Mouse (Mus musculus) lung, adult 2 months (tissue): Measurements from ENCODE around the gene Adamtsl1. TPM values are rescaled to one million over a fixed set of nuclear protein-coding genes. Genes with fewer than 3 reads are reported as not detected.

Experiments
- DNase-seq: peaks from one replicate; pipeline ENCODE4 v3.0.0; 2022
- H3K4me1 ChIP-seq: fragments of 200-500 bp; 2 replicates; pipeline ENCODE4 v1.6.1; 2011; ENCODE audit warnings: low read length; ENCODE audit not compliant: control insufficient read depth, insufficient read depth
- H3K4me3 ChIP-seq: fragments of 200-500 bp; replicated peaks from 2 replicates; pipeline ENCODE3; 2011; ENCODE audit warnings: low read depth, mild to moderate bottlenecking, control low read depth, low read length; ENCODE audit errors: extremely low read depth
- CTCF ChIP-seq: fragments of 200-500 bp; IDR thresholded peaks from 2 replicates; pipeline ENCODE4 v1.5.1; 2011; ENCODE audit warnings: mild to moderate bottlenecking, low read length, control low read depth; ENCODE audit not compliant: insufficient read depth
- POLR2A ChIP-seq: fragments of 200-500 bp; IDR thresholded peaks from 2 replicates; pipeline ENCODE4 v1.6.1; 2011; ENCODE audit warnings: low read depth, mild to moderate bottlenecking, control low read depth, low read length, borderline replicate concordance; ENCODE audit errors: extremely low read depth
- WGBS: fragments of 180-500 bp; shearing (Covaris S2); methylation state at CpG from one replicate; pipeline ENCODE4 v1.1.7; 2018; 5-methylcytosine and 5-hydroxymethylcytosine counted together
- polyA plus RNA-seq: library from polyadenylated mRNA; depleted of rRNA; stranded (reverse); fragments of >200 nt; gene quantifications from 2 replicates; pipeline ENCODE4 v1.2.3, GENCODE M21; 2012

The Adamtsl1 gene
- polyA plus RNA-seq, 1 experiment, result 10.8 TPM

- Histone ChIP-seq H3K4me3 (no peak overlapping the region), H3K4me1 (no peaks in the 10 kb centered on the region)
- DNase-seq, result no peak
- no peak for TF ChIP-seq POLR2A
- no peak for TF ChIP-seq CTCF
- 89% methylated on average over 5 of the region's 5 CpGs for WGBS
Measured at GRCm38 (mm10) chr4:86087508-86087907, 573.5 kb downstream of the Adamtsl1 start.

- no peak overlapping the region for H3K4me3 ChIP-seq
- DNase-seq, result no peak
- H3K4me1 ChIP-seq, result no peaks in the 10 kb centered on the region
- no peak for TF ChIP-seq POLR2A
- no peak for TF ChIP-seq CTCF
- 64% methylated on average over 1 of the region's 1 CpGs for WGBS
Measured at GRCm38 (mm10) chr4:86103207-86103606, 589.2 kb downstream of the Adamtsl1 start.

DNA sequence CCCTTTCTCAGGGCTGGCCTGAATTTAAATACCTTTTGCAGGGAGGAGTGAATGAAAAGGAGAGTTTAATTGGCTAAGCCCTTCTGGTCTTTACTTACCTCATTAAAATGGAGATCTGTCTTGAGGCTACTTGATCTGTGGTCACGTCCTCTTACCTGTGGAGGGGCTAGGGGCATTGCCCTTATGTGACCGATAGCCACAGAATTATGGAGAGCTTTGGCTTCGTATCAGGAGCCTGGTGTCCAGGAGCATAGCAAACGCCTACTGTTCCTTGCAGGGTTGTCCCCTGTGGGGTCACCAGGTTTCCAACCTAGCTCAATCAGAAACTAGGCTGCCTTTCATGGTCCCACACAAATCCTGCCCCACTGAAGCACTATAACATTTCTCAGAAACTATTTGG lies 594.4 kb downstream of the Adamtsl1 start:
- WGBS, result 92% methylated on average over 4 of the region's 4 CpGs
- Histone ChIP-seq H3K4me1 (no peaks in the 10 kb centered on the region), H3K4me3 (no peak overlapping the region)
- no peak for DNase-seq
- TF ChIP-seq POLR2A (no peak), CTCF (no peak)

DNA sequence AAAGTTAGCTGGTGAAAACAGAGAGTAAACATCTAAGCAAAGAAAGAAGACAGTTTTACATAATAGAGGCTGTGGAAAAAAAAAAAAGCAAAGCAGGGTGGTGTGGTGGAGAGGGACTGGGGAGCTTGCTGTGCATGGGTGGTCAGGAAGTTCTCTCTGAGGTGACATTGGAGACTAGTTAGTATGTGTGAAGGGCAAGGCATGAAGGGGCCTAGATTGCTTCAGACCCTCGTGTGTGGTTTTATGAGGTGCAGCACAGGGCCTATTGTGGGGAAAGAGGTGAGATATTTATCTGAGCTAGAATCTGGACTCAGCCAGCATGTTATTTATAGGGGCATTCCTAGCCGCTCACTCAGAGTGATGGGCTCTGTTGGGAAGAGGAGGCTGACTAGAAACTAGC lies 605.1 kb downstream of the Adamtsl1 start:
- 60% methylated on average over 2 of the region's 2 CpGs for WGBS
- H3K4me3 ChIP-seq, result no peak overlapping the region
- no peaks in the 10 kb centered on the region for H3K4me1 ChIP-seq
- no peak for DNase-seq
- TF ChIP-seq CTCF (no peak), POLR2A (no peak)

DNA sequence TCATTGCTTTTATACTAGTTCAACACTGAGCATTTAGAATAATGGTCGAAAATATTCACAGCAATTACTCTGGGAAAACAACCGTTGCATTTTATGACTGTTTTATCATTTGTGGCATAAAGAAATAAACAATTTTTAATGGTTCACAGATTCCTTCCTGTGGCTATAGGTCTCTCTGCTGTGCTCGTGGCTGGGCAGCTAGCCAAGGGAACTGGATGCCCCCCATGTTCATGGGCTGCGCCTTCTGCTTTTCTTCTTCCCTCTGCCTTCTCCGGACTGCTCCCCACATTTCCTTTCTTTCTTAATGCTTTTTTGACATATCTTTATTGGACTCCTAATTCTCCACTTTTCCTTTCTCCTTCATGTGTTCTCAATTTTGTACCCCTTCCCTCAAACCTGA lies 608.5 kb downstream of the Adamtsl1 start:
- Histone ChIP-seq H3K4me3 (no peak overlapping the region), H3K4me1 (no peaks in the 10 kb centered on the region)
- no peak for DNase-seq
- TF ChIP-seq POLR2A (no peak), CTCF (no peak)
- 36% methylated on average over 5 of the region's 5 CpGs for WGBS

DNA sequence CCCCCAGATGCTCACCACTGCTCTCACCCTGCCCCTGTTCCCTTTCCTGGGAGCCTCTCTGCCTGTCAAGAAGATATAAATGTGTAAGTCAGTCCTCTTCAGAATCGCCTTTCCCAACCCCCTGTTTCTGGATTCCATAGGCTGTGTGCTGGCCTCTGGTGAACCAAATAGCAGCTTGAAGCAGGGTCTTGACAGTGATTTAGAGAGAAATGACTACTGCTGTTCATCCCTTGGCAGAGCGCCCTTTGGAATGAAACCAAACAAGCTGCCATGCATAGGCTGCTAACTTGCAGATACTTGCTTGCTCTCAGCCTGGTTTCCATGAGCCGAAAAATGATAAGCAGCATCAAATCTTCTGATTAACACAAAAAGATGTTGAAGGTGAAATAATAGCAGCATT lies 610.4 kb downstream of the Adamtsl1 start:
- H3K4me3 ChIP-seq, result no peak overlapping the region
- no peak for TF ChIP-seq POLR2A
- no peak for TF ChIP-seq CTCF
- DNase-seq, result no peak
- H3K4me1 ChIP-seq, result no peaks in the 10 kb centered on the region
- WGBS, result 48% methylated on average over 3 of the region's 3 CpGs

DNA sequence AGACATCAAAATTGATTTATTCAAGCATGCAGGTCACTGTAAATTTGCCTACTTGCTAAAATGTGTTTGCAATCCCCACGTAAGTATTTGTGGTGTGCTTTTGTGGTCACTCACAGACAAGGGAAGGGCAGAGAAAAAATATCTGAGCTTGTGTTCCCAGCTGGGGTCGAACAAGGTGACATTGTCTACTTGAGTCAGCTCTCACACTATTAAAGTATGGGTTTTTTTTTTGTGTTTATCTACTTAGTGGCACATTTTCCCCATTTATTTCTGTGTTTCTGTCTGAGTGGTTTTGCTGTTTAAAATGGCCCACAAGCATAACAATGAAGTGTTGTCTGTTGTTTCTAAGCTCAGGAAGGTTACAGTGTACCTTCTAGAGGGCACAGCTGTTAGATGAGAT lies 612.7 kb downstream of the Adamtsl1 start:
- no peak for DNase-seq
- no peak overlapping the region for H3K4me3 ChIP-seq
- no peaks in the 10 kb centered on the region for H3K4me1 ChIP-seq
- 51% methylated on average over 2 of the region's 2 CpGs for WGBS
- no peak for TF ChIP-seq CTCF
- no peak for TF ChIP-seq POLR2A

DNA sequence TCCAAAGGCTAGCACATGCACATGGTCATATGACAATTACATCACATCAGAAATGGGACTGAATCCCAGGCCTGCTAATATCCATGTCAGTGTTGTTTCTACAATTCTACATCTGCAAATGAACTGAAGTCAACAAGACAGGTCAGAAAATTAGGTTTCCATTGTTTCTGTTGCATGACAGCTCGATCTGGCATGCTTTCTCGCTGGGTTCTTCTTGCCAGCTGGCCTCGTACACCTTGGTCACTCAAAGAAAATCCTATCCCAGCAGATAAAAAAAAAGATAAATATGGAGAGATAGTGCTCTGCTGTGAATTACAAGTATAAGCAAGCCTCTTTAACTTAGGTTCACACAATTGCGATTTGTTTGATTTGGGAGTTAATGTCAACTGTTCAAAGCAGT lies 644.6 kb downstream of the Adamtsl1 start:
- WGBS, result 72% methylated on average over 4 of the region's 4 CpGs
- no peaks in the 10 kb centered on the region for H3K4me1 ChIP-seq
- DNase-seq, result no peak
- TF ChIP-seq POLR2A, result no peak
- TF ChIP-seq CTCF, result no peak
- no peak overlapping the region for H3K4me3 ChIP-seq

DNA sequence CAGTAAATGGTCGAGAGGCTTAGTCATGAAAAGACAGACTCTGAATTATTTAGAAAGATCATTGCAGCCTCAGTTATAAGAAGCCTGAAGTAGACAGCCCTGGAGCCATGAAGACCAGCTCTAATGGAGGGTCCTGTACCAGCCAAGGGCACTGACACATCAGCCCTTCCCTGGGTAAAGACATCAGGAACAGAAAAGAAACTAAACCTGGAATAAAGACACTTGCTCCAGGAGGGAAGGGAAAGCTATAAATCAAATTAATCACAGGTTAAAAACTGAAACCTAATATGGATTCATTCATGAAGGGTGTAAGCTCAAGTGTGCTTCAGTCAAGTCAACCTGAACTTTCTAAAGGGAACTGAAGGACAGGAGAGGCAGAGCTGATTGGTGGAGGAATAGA lies 645.4 kb downstream of the Adamtsl1 start:
- WGBS, result 47% methylated on average over 1 of the region's 1 CpGs
- TF ChIP-seq CTCF, result no peak
- no peak for TF ChIP-seq POLR2A

DNA sequence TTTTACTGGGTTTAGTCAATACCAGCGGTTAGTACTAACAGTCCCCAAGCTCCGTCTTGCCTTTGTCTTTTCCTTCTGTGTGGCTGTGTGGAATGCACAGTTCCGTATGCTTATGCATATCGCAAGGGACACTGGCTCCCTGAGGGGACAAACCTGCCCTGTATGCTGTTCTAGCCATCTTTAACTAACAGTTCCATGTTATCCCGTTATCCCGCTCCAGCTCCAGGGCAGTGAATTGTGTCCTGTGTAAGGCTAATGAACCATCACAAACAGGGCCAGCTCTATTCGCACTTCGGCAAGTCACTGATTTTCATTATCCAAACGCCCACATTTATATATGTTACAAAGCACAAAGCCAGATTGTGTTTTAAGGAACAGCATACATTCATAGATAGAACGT lies 656.8 kb downstream of the Adamtsl1 start:
- no peak for DNase-seq
- H3K4me1 ChIP-seq, result no peaks in the 10 kb centered on the region
- no peak overlapping the region for H3K4me3 ChIP-seq
- TF ChIP-seq CTCF, result no peak
- TF ChIP-seq POLR2A, result no peak
- WGBS, result 92% methylated on average over 10 of the region's 10 CpGs

More for the DNA sequence above, 645.4 kb downstream of the Adamtsl1 start:
- no peak for DNase-seq
- Histone ChIP-seq H3K4me3 (no peak overlapping the region), H3K4me1 (no peaks in the 10 kb centered on the region)

GRCm38 (mm10) chr4:86171461-86171860 lies 657.5 kb downstream of the Adamtsl1 start:
- Histone ChIP-seq H3K4me3 (no peak overlapping the region), H3K4me1 (no peaks in the 10 kb centered on the region)
- TF ChIP-seq CTCF (no peak), POLR2A (no peak)
- WGBS, result 70% methylated on average over 5 of the region's 5 CpGs
- DNase-seq, result no peak
